Mouse (Mus musculus): ENCODE results near the gene Pramel7. TPM values are rescaled to one million over a fixed set of nuclear protein-coding genes. Genes with fewer than 3 reads are reported as not detected.
"Not testable (repeated sequence)": the region's sequence is repeated elsewhere in the genome, so short reads cannot be mapped to it uniquely, and the experiment has no call there.

The Pramel7 gene
- not detected for total RNA-seq (2021)
- long read RNA-seq, result 0 reads

DNA sequence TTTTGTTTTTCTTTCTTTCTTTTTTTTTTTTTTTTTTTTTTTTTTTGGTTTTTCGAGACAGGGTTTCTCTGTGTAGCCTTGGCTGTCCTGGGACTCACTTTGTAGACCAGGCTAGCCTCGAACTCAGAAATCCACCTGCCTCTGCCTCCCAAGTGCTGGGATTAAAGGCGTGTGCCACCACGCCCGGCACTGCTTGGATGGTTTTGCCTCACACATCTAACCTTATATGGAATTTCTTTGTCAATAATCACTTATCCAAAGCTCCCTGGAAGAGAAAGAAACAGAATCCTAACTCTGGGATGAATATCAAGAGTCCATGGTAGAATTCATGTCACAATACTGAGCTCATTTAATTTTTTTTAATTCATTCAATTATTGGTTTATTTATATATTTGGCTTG is at the start of gene Pramel7:
TSS of gene Pramel7 (minus strand) at position 101 of the 400 bp plus-strand sequence.
- DNase-seq (ENCODE audit: low spot score in 2 of 2), result not testable (repeated sequence)

GRCm38 (mm10) chr2:87545442-87545841 is 48.5 kb upstream of the Pramel7 start, which contains the start of gene Olfr1128:
Gene Olfr1128, minus strand, starts transcription at chr2:87545542.
- no peak for DNase-seq (ENCODE audit: low spot score in 2 of 2)

DNA sequence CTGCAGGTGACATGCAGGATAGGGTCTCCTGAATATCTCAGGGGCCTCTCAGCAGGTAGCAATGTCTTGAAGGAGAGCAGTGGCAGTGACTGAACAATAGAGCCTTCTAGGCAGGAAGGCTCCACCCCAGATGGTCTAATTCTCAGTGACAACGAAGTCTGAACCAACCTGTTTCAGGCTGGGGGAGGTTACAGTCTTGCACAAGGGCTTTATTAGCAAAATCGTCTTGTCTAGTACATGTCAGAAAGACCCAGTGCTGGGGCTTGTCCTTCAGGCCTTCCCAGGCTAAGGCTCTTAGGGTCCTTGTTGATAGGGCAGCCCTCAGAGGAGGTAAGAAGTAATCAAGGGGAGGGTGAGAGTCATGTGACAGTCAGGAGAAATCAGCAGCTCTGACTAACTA is 37.9 kb upstream of the Pramel7 start:
- no peak for DNase-seq (ENCODE audit: low spot score in 2 of 2)

DNA sequence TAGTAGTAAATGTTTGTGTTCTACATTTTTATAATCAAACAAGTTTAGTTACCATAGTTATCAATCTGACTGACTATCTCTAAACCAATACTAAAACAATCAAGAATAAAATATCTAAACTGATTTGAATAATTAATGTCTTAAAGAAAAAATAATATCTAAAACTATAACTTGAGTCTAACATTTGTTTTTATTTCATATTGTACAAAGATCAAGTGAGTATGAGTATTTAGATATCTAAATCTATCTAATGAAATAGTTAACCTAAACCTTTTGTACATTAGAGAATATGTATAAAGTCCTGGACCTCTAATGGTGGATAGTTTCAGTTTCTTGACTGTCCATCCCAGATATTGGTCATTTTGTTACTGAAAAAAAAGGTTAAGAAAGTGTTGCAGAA is 34.6 kb upstream of the Pramel7 start, which contains the start of gene Olfr153:
TSS of gene Olfr153 (plus strand) at position 301 of the 400 bp plus-strand sequence.
- no peak for DNase-seq (ENCODE audit: low spot score in 2 of 2)

DNA sequence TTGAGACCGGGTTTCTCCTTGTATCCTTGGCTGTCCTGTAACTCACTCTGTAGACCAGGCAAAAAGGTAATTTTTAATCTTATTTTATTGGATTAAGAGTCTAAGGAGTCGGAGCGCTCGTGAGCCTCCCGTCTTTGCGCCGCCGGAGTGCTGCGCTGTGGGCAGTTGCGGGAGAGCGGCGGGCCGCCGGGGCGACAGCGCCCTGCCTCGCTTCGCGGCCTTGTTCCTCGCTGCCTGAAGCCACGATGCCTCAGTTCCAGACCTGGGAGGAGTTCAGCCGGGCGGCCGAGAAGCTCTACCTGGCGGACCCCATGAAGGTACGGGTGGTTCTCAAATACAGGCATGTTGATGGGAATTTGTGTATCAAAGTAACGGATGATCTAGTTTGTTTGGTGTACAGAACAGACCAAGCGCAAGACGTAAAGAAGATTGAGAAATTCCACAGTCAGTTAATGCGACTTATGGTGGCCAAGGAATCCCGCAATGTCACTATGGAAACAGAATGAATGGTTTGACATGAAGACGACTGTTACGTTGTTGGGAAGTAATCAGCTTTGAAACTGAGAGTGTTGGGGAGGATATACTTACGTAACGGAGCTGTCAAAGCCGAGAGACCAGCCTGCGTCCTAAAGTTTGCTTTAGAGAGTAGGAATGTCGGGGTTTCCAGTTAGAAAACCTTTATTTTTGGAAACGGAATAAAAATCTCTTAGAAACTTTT is 29.2 kb upstream of the Pramel7 start:
- DNase-seq (ENCODE audit: low spot score in 2 of 2), result peak; percentile 2 to 17

DNA sequence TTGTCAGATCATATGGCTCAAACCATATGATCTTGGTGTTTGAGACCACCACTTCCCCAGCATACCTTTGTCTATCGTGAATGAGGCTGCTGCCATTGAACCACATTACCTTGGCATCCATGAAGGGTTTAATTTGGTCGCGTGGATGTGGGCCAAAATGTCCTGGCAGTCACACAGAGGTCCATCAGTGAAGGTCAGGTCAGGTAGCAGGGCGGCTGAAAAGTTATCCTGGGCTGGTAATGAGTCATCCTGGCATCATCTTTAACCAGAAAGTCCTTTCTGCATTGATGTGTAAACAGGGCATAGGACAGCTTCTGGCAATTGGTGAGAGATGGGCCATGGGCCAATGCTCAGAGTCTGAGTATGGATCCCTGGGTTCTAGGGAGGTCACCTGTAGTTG is 23.8 kb upstream of the Pramel7 start:
- no peak for DNase-seq (ENCODE audit: low spot score in 2 of 2)

DNA sequence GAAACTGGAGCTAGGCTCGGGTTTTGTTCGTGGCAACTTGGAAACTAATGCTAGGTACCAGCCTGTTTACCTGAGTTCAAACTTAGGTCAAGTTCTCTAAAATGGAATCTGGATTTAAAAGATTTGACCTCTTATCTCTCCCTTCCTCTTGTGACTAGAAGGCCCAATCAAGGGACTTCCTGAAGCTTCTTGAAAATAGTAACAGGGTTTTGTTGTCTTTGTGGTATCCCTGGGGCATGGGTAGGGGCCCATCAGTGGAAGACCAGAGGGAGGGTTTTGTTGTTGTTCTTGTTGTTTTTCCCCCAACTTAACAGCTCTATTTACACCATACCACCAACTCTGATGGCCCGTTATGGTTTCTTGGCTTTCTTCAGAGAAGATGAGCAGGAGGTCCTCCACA is 19.7 kb upstream of the Pramel7 start:
- DNase-seq (ENCODE audit: low spot score in 2 of 2), result no peak

- no peak for DNase-seq (ENCODE audit: low spot score in 2 of 2)
Measured at GRCm38 (mm10) chr2:87515457-87516060, 18.7 kb upstream of the Pramel7 start.

DNA sequence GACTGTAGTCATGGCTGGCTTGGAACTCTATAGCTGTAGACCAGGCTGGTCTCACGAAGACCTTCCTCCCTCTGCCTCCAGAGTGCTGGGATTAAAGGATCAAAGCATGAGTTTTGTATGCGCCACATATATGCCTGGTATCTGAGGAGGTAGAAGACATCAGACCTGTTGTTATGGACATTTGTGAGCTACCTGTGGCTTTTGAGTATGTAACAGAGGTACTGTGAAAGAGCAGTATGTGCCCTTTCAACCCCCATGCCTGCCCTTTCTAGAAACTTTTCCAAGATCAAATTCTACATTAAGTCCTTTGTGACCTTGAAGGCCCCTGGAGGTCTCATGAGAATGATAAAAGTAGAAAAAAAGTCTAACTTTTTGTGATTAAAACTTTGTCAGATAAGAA is 18.2 kb upstream of the Pramel7 start:
- no peak for DNase-seq (ENCODE audit: low spot score in 2 of 2)

DNA sequence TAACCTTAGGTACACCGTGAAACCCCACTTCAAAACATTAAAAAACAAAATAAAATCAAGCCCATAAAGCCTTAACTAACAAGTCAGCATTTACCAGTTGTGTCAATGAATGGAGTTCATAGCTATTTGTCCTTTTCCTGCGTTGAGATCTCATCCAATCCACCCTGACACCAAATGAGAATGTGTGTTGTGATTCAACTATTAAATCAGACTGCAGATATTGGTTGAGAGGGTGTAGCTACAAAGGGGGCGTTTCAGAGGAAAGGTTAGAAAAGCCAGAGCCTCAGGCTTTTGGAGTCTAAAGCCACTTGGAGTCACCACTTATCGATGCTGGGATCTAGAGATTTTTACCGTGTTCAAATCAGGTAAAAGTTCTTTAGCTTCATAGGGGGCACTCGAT is 9.4 kb upstream of the Pramel7 start, which contains the start of gene Pramel6:
TSS of gene Pramel6 (plus strand) at position 301 of the 400 bp plus-strand sequence.
- no peak for DNase-seq (ENCODE audit: low spot score in 2 of 2)

DNA sequence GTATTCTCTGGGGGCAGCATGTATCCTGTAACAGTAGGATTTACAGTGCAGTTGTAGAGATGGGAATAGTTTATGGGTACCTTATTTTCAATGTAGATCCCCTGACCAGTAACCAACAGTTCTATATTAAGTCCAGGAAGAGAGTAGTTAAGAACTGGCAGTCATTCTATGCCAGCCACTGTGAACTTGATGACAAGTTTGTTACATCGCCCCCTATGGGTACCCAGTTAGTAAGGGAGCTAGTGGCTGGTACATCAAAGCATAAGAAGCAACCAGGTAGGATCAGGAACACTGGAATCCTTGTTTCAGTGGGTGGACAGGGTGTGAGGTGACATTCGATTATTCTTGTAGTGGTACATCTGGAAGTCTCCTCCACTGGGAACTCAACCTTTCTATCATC is 14.6 kb downstream of the Pramel7 start:
- no peak for DNase-seq (ENCODE audit: low spot score in 2 of 2)

- no peak for DNase-seq (ENCODE audit: low spot score in 2 of 2)
Measured at GRCm38 (mm10) chr2:87481158-87481557, 15.7 kb downstream of the Pramel7 start.

GRCm38 (mm10) chr2:87480207-87480606 is 16.7 kb downstream of the Pramel7 start:
- DNase-seq (ENCODE audit: low spot score in 2 of 2), result no peak

DNA sequence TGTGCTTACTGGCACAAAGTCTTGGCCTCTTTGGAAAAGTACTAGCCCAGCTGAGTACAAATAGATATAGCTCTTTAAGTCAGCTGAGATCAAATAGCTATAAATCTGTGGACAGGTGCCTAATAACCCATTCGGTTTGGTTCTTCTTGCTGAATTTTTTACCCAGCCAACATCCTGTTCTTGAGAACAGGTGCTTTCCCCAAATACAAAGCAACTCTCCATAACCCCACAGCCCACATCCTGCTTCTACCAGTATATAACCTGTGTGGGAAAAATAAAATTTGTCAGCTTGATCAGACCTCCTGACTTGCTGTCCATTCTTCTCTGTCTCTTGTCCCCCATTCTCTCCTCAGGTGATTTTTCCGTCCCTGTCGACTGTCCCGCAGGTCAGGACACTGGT is 35.1 kb downstream of the Pramel7 start:
- DNase-seq (ENCODE audit: low spot score in 2 of 2), result no peak

DNA sequence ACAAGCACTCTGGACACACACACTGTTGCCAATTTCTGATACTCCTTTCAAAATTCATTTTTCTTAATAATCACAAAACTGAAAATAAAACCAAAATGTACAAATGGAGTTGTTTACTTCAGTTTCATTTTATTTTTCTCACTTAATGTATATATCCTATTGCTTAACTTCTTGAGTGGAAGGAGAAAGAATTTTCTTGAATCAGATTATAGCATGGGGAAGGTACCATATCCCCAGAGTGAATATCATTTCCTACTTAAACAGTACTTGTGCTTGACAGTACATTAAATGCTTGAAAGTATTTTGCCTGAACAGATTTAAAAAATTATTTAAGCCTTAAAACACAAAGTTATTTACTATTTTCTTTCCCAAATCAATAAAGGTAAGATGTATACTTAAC is 43.2 kb downstream of the Pramel7 start, which contains the start of gene Olfr1126:
TSS of gene Olfr1126 (plus strand) at position 301 of the 400 bp plus-strand sequence.
- DNase-seq (ENCODE audit: low spot score in 2 of 2), result no peak

Other genes with a start within 250 kb of the Pramel7 start
- not detected for gene Olfr1115, start 249.1 kb downstream of the Pramel7 start, total RNA-seq (2021)
- gene Olfr1116, start 229.6 kb downstream of the Pramel7 start, total RNA-seq (2021), result not detected
- gene Olfr1118, start 189.5 kb downstream of the Pramel7 start, total RNA-seq (2021), result not detected
- gene Olfr1120, start 142.3 kb downstream of the Pramel7 start, total RNA-seq (2021), result not detected
- gene Olfr1121, start 127.2 kb downstream of the Pramel7 start, total RNA-seq (2021), result not detected
- gene Olfr1122, start 111.2 kb downstream of the Pramel7 start, total RNA-seq (2021), result not detected
- gene Olfr1123, start 80.5 kb downstream of the Pramel7 start, total RNA-seq (2021), result not detected
- gene Olfr1124, start 66.8 kb downstream of the Pramel7 start, total RNA-seq (2021), result not detected
- not detected for gene Olfr1126, start 43.1 kb downstream of the Pramel7 start, total RNA-seq (2021)
- gene Pramel6, start 9.5 kb upstream of the Pramel7 start, total RNA-seq (2021), result not detected
- gene Olfr153, start 34.7 kb upstream of the Pramel7 start, total RNA-seq (2021), result not detected
- not detected for gene Olfr1128, start 48.4 kb upstream of the Pramel7 start, total RNA-seq (2021)
- not detected for gene Olfr1129, start 76.8 kb upstream of the Pramel7 start, total RNA-seq (2021)
- gene Olfr1130, start 109.1 kb upstream of the Pramel7 start, total RNA-seq (2021), result not detected
- not detected for gene Olfr1131, start 130.0 kb upstream of the Pramel7 start, total RNA-seq (2021)
- gene Olfr1132, start 140.4 kb upstream of the Pramel7 start, total RNA-seq (2021), result not detected
- gene Olfr1133, start 150.3 kb upstream of the Pramel7 start, total RNA-seq (2021), result not detected
- not detected for gene Olfr1134, start 161.4 kb upstream of the Pramel7 start, total RNA-seq (2021)
- not detected for gene Olfr1135, start 176.6 kb upstream of the Pramel7 start, total RNA-seq (2021)
- not detected for gene Olfr1136, start 196.9 kb upstream of the Pramel7 start, total RNA-seq (2021)
- not detected for gene Olfr1137, start 216.1 kb upstream of the Pramel7 start, total RNA-seq (2021)
- not detected for gene Olfr1138, start 242.9 kb upstream of the Pramel7 start, total RNA-seq (2021)
- gene Olfr1140, start 246.7 kb upstream of the Pramel7 start, total RNA-seq (2021), result not detected

Measured in layer of hippocampus, postnatal 10 days (tissue).